Mouse (Mus musculus) cerebellum, adult 2 months (tissue): ENCODE results near the gene Bhlhe23. TPM values are rescaled to one million over a fixed set of nuclear protein-coding genes. Genes with fewer than 3 reads are reported as not detected.

Experiments
- DNase-seq, 2 experiments: peaks; one replicate each; pipeline ENCODE4 v3.0.0; 2021
- H3K27ac ChIP-seq: fragments of 200-500 bp; 2 replicates; pipeline ENCODE4 v1.5.1; 2012; ENCODE audit warnings: low read length, control low read depth, inconsistent platforms; ENCODE audit not compliant: insufficient read depth
- H3K27me3 ChIP-seq: fragments of 200-500 bp; 2 replicates; pipeline ENCODE4 v1.6.1; 2012; ENCODE audit warnings: inconsistent platforms, mild to moderate bottlenecking, low read length, moderate library complexity; ENCODE audit not compliant: control insufficient read depth, insufficient read depth
- H3K4me1 ChIP-seq: fragments of 200-500 bp; 2 replicates; pipeline ENCODE4 v1.6.1; 2011; ENCODE audit warnings: low read length; ENCODE audit not compliant: control insufficient read depth, insufficient read depth
- H3K4me3 ChIP-seq: fragments of 200-500 bp; replicated peaks from 2 replicates; pipeline ENCODE3; 2011; ENCODE audit warnings: mild to moderate bottlenecking, low read depth, low read length, control low read depth; ENCODE audit not compliant: insufficient read depth
- CTCF ChIP-seq: fragments of 200-500 bp; IDR thresholded peaks from 2 replicates; pipeline ENCODE4 v1.5.1; 2011; ENCODE audit warnings: low read depth, mild to moderate bottlenecking, control low read depth, low read length, moderate library complexity, borderline replicate concordance; ENCODE audit not compliant: insufficient read depth
- POLR2A ChIP-seq: fragments of 200-500 bp; IDR thresholded peaks from 2 replicates; pipeline ENCODE4 v1.6.1; 2011; ENCODE audit warnings: low read length, control low read depth, borderline replicate concordance; ENCODE audit not compliant: insufficient read depth
- WGBS: fragments of 180-500 bp; shearing (Covaris S2); methylation state at CpG from one replicate; pipeline ENCODE4 v1.1.7; 2018; 5-methylcytosine and 5-hydroxymethylcytosine counted together
- polyA plus RNA-seq: library from polyadenylated mRNA; depleted of rRNA; stranded (reverse); fragments of >200 nt; gene quantifications from 2 replicates; pipeline ENCODE4 v1.2.3, GENCODE M21; 2012; rRNA removed

Bhlhe23 gene
- polyA plus RNA-seq, 1 experiment, result not detected

DNA sequence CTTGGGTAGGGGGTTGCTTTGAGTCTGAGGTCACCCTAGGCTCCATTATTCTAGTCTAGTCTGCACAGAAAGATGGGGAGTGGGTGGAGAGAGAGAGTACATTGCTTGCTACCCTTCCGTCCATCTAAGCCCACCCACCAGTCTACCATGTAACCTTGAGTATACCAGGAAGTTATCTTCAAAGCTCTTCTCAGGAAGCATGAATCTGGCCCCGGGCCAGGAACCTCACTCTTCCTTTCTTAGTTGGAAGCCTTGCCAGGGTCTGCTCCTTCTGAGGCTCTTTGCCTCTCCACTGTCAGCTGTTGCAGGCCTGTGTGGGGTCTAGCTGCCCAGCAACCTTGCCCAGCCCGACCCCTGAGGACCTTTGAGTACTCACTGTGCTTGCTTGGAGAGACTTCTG is 45.7 kb downstream of the Bhlhe23 start:
- no peak for DNase-seq
- Histone ChIP-seq H3K4me3 (no peak overlapping the region), H3K27me3 (no peaks in the 10 kb centered on the region), H3K27ac (no peak overlapping the region), H3K4me1 (no peaks in the 10 kb centered on the region)
- 55% methylated on average over 3 of the region's 3 CpGs for WGBS
- TF ChIP-seq POLR2A, result no peak
- TF ChIP-seq CTCF, result no peak

- WGBS, result 44% methylated on average over 4 of the region's 4 CpGs
Observed at GRCm38 (mm10) chr2:180727613-180728021, 49.1 kb downstream of the Bhlhe23 start.

DNA sequence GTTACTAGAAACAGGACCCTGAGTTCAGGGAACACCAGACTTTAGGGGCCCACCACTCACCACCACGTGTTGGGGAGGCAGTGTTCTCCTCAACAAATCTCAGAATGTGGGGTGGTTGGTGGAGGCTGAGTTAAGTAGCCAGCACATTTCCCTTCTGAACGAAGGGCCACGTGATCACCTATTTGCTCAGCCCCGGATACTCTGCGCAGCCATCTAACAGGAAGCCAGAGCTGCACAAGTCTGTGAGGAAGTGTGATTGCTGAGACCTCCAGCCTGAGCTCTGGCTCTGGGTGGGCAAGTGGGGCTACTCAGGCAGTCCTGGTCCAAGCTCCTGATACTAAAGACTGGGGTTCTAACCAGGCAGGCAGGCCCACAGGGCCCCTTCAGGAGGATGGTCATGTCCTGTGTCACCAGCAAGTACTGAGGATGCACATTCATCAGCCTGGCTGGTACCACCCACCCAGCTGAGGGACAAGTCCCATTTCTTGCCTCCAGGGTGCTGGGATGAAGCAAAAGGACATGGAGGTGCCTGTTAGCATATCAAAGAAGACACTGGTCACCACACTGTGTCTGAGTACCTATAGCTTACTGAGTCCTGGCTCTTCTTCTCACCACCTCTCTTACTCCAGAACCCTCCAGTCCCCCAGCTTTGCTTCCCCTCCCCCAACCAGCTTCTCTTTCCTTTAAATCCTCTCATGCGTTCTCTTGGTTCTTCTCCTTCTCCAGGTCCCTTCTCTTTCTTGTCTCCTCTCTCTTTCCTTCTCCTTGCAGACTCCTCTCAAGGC is 49.9 kb downstream of the Bhlhe23 start:
- Histone ChIP-seq H3K4me3 (no peak overlapping the region), H3K27ac (no peak overlapping the region), H3K27me3 (no peaks in the 10 kb centered on the region), H3K4me1 (no peaks in the 10 kb centered on the region; the same call in 1 of the 2 replicates)
- WGBS, result 73% methylated on average over 6 of the region's 6 CpGs
- TF ChIP-seq CTCF (no peak), POLR2A (no peak)
- DNase-seq, result no peak

More at GRCm38 (mm10) chr2:180727613-180728021, 49.1 kb downstream of the Bhlhe23 start:
- Histone ChIP-seq H3K4me3 (no peak overlapping the region), H3K4me1 (no peaks in the 10 kb centered on the region; the same call in 1 of the 2 replicates), H3K27ac (no peak overlapping the region), H3K27me3 (no peaks in the 10 kb centered on the region)
- TF ChIP-seq CTCF (no peak), POLR2A (no peak)
- DNase-seq, result no peak

DNA sequence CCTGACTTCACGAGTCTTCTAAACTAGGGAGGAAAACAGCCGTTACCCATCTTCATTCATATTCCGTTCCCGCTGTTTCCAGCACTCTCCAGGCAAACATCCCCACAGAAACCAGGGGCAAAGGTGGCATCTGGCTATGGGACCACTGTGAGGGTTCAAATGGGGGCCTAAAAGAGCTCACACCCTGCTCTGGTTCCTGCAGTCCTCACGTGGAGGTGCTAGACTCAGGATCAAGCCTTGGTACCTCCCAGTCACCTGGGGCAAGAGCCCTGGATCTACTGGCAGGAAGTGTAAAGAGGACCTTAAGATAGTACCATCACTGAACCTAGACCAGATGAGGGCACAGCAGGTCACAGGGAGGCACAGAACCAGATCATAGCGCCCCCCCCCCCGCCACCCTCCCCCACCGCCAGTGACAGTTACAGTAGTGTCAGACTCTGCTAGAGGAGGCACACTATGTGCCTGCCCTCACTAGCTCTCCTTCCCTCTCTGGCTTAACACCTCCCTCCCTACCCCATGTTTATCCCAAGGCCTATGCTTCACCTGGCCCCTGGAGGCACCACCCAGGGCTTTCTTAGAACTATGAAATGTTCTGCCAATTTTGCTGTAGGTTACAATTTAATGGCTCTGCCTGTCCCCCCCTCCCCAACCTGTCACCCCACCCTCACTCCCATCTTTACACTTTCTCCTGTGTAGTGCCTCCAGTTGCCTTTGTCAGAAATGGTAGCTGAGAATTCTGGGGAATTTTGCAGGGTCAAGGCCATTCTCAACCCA is 50.7 kb downstream of the Bhlhe23 start:
- TF ChIP-seq POLR2A (no peak), CTCF (no peak)
- Histone ChIP-seq H3K27ac (no peak overlapping the region), H3K4me3 (no peak overlapping the region), H3K4me1 (no peaks in the 10 kb centered on the region; the same call in 1 of the 2 replicates), H3K27me3 (no peaks in the 10 kb centered on the region)
- no peak for DNase-seq
- 20% methylated on average over 8 of the region's 8 CpGs for WGBS

DNA sequence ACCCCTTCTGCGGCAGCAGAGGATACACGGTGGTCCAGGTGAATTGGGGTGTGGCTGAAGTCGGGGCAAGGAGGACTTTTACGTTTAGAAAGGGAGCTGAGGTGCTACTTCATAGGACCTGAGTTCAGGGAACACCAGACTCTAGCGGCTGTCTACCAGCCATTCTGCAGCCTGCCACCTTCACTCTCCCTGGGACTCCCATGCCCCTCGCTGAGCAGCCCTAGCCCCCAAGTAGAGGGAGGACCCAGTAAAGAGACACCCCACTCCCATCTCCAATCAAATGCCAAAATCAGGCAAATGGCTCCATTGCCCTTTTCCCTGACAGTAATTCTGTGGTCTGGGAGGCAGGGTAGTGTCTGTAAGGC is 51.3 kb downstream of the Bhlhe23 start:
- TF ChIP-seq POLR2A (no peak), CTCF (no peak)
- no peak overlapping the region for H3K4me3 ChIP-seq

GRCm38 (mm10) chr2:180724585-180725413 is 51.9 kb downstream of the Bhlhe23 start, which contains the start of gene Slc17a9:
Gene Slc17a9 (plus strand): TSS chr2:180725263.
- H3K4me3 ChIP-seq, result no peak within 1 kb of the TSS
- H3K4me1 ChIP-seq, result no peaks in the 10 kb centered on the region; the same call in 1 of the 2 replicates
- TF ChIP-seq CTCF (no peak), POLR2A (no peak)
- WGBS, result 6% methylated on average over 18 of the region's 18 CpGs
- no peaks in the 10 kb centered on the region for H3K27me3 ChIP-seq
- no peak within 1 kb of the TSS for H3K27ac ChIP-seq
- DNase-seq, result no peak

More for the DNA sequence above, 51.3 kb downstream of the Bhlhe23 start:
- H3K27ac ChIP-seq, result no peak overlapping the region
- no peaks in the 10 kb centered on the region for H3K27me3 ChIP-seq
- 11% methylated on average over 6 of the region's 6 CpGs for WGBS
- no peaks in the 10 kb centered on the region; the same call in 1 of the 2 replicates for H3K4me1 ChIP-seq
- no peak for DNase-seq

Other genes with a start within 250 kb of the Bhlhe23 start
- 32.2 and 34.6 TPM in 2 replicates for gene Mrgbp, start 195.6 kb downstream of the Bhlhe23 start, polyA plus RNA-seq
- gene Ogfr, start 187.7 kb downstream of the Bhlhe23 start, polyA plus RNA-seq, result 54.2 and 56.1 TPM in 2 replicates
- gene Col9a3, start 179.1 kb downstream of the Bhlhe23 start, polyA plus RNA-seq, result 38.8 and 50.4 TPM in 2 replicates
- 0.11 and 0.24 TPM in 2 replicates for gene Tcfl5, start 134.2 kb downstream of the Bhlhe23 start, polyA plus RNA-seq
- 36.2 and 37.9 TPM in 2 replicates for gene Dido1, start 66.9 kb downstream of the Bhlhe23 start, polyA plus RNA-seq
- gene Gid8, start 66.8 kb downstream of the Bhlhe23 start, polyA plus RNA-seq, result 61.6 and 65.4 TPM in 2 replicates
- gene Slc17a9, start 51.6 kb downstream of the Bhlhe23 start, polyA plus RNA-seq, result 0.70 and 1.2 TPM in 2 replicates
- 52.3 and 59.7 TPM in 2 replicates for gene Ythdf1, start 144.0 kb upstream of the Bhlhe23 start, polyA plus RNA-seq
- 1.0 TPM in 2 replicates for gene Birc7, start 152.1 kb upstream of the Bhlhe23 start, polyA plus RNA-seq
- gene Nkain4, start 177.8 kb upstream of the Bhlhe23 start, polyA plus RNA-seq, result 64.1 and 75.2 TPM in 2 replicates
- gene Arfgap1, start 190.3 kb upstream of the Bhlhe23 start, polyA plus RNA-seq, result 118 and 122 TPM in 2 replicates
- 2.6 and 3.5 TPM in 2 replicates for gene Col20a1, start 209.6 kb upstream of the Bhlhe23 start, polyA plus RNA-seq